In genomic region chr19:3669100-3669499, GRCm38 (mm10) we compare ENCODE assay signal across 7 mouse cellular contexts. TPM values are rescaled to one million over a fixed set of nuclear protein-coding genes. Genes with fewer than 3 reads are reported as not detected.
A peak's percentile ranks its signal among the peaks of the same experiment; 100 is the strongest.
DNase-seq lines count a peak whose midpoint lies in the region; ATAC-seq and TF ChIP-seq lines count a peak whose summit lies in the region.

No protein-coding gene starts in this region.

- no peak for TF ChIP-seq CTCF in kidney, postnatal 0 days (IDR thresholded peaks at IDR 0.05; ENCODE audit: low read depth)

- peak; percentile 32 for ATAC-seq in CD4-positive, CD25-positive, alpha-beta regulatory T cell, adult 4 months
- ATAC-seq in kidney, postnatal 0 days (replicated peaks; ENCODE audit: low FRiP score, low read depth), result no peak
- ATAC-seq in erythroid progenitor cell, adult 5-6 weeks (replicated peaks; ENCODE audit: low FRiP score, poor library complexity, severe bottlenecking), result no peak

- peaks cover 35% of the 10 kb centered on the region for H3K4me1 ChIP-seq in kidney, postnatal 0 days (replicated peaks; ENCODE audit: insufficient read depth, low read length)
- peaks cover 72% of the 10 kb centered on the region for H3K4me1 ChIP-seq in megakaryocyte, embryonic 14.5 days

- 49% methylated on average over 13 of the region's 13 CpGs for WGBS in kidney, postnatal 0 days

- H3K4me3 ChIP-seq in kidney, postnatal 0 days (replicated peaks; ENCODE audit: low read depth, low read length), result no peak overlapping the region
- H3K4me3 ChIP-seq in megakaryocyte, embryonic 14.5 days (replicated peaks), result peak overlapping the region; percentile 81

- H3K9me3 ChIP-seq in kidney, postnatal 0 days (replicated peaks; ENCODE audit: low read length), result no peaks in the 10 kb centered on the region
- peaks cover 20% of the 10 kb centered on the region for H3K9me3 ChIP-seq in megakaryocyte, embryonic 14.5 days

- H3K27me3 ChIP-seq in kidney, postnatal 0 days (ENCODE audit: insufficient read depth, low read length), result no peaks in the 10 kb centered on the region
- H3K27me3 ChIP-seq in megakaryocyte, embryonic 14.5 days (replicated peaks), result peaks cover 32% of the 10 kb centered on the region

- H3K9ac ChIP-seq in kidney, postnatal 0 days (ENCODE audit: low read depth, low read length), result no peak overlapping the region

- peak overlapping the region; percentile 58 for H3K27ac ChIP-seq in kidney, postnatal 0 days

- DNase-seq in 416B (ENCODE audit: low read depth), result peak; percentile 88
- DNase-seq in heart, adult 9 months (ENCODE audit: low spot score in 2 of 2), result peak; percentile 63 to 75
- peak; percentile 55 for DNase-seq in kidney, postnatal 0 days (ENCODE audit: low spot score)
- DNase-seq in left cerebral cortex, adult 18-20 months (ENCODE audit: low spot score in 2 of 2), result no peak

- H3K4me2 ChIP-seq in kidney, postnatal 0 days (ENCODE audit: low read length), result no peak overlapping the region

- H3K36me3 ChIP-seq in kidney, postnatal 0 days (ENCODE audit: insufficient read depth, low read length), result no peaks in the 10 kb centered on the region
- peaks cover 19% of the 10 kb centered on the region for H3K36me3 ChIP-seq in megakaryocyte, embryonic 14.5 days (replicated peaks; ENCODE audit: low read length)

RNA-seq across cellular contexts. Expression of gene Lrp5, which starts 17.3 kb away (rescaled TPM):
- under 1 TPM in 1 of 2 experiments, not detected in 1; 0.08 TPM for polyA plus RNA-seq in CD4-positive, CD25-positive, alpha-beta regulatory T cell, adult 4 months (2017; shearing (Covaris generic))
- polyA plus RNA-seq in kidney, postnatal 0 days (2015; fragmentation: Nextera tagmentation; extraction: Ambion mirVana), result 3.3 and 3.5 TPM in 2 replicates
- polyA plus RNA-seq in megakaryocyte, embryonic 14.5 days (2012; ENCODE audit: insufficient read depth, low replicate concordance), result 11.6 and 18.0 TPM in 2 replicates
- 1 to 10 TPM; 7.3 to 8.3 TPM for total RNA-seq in left cerebral cortex, adult 18-20 months (2021)
- total RNA-seq in erythroid progenitor cell, adult 5-6 weeks (2015; ENCODE audit: low replicate concordance), result 0.42 and 5.0 TPM in 2 replicates
- 1.8 and 1.9 TPM in 2 replicates for total RNA-seq in erythroid progenitor cell, adult 5-6 weeks (2017; ENCODE audit: low replicate concordance)

RNA-seq across cellular contexts. Expression of gene 1810055G02Rik, which starts 39.0 kb away (rescaled TPM):
- polyA plus RNA-seq in CD4-positive, CD25-positive, alpha-beta regulatory T cell, adult 4 months (2017; shearing (Covaris generic)), result 1 to 10 TPM; 6.7 to 8.0 TPM
- 27.3 and 29.1 TPM in 2 replicates for polyA plus RNA-seq in kidney, postnatal 0 days (2015; fragmentation: Nextera tagmentation; extraction: Ambion mirVana)
- 11.1 and 12.3 TPM in 2 replicates for polyA plus RNA-seq in megakaryocyte, embryonic 14.5 days (2012; ENCODE audit: insufficient read depth, low replicate concordance)
- 10 to 100 TPM; 31.7 to 32.1 TPM for total RNA-seq in left cerebral cortex, adult 18-20 months (2021)
- 5.0 and 8.4 TPM in 2 replicates for total RNA-seq in erythroid progenitor cell, adult 5-6 weeks (2015; ENCODE audit: low replicate concordance)
- 3.1 and 3.2 TPM in 2 replicates for total RNA-seq in erythroid progenitor cell, adult 5-6 weeks (2017; ENCODE audit: low replicate concordance)

Comparison
In these comparisons a context has a peak if more than half of its experiments do, and no peak if none do; other contexts are left out.
1. DNase-seq: peak in 416B (single experiment), heart, adult 9 months (2 of 2) and kidney, postnatal 0 days (single experiment); none in left cerebral cortex, adult 18-20 months (0 of 2).